Mouse (Mus musculus): ENCODE measurements around the gene Ip6k1.

- TF ChIP-seq EP300 (IDR thresholded peaks at IDR 0.05): no peak
- TF ChIP-seq CTCF (IDR thresholded peaks at IDR 0.05): no peak
These were observed 50.1 kb downstream of the Ip6k1 start for GRCm38 (mm10) chr9:108052411-108052810.
